Mouse (Mus musculus): ENCODE measurements around the gene Ppip5k1.

Gene Ppip5k1

GRCm38 (mm10) chr2:121299471-121299870, 55.7 kb downstream of the Ppip5k1 start:
- DNase-seq (ENCODE audit: low read depth, low spot score) = no peak

GRCm38 (mm10) chr2:121298131-121298530, 57.1 kb downstream of the Ppip5k1 start:
- peak; percentile 59 for DNase-seq (ENCODE audit: low read depth, low spot score)

- DNase-seq (ENCODE audit: low read depth, low spot score) = no peak
Observed at GRCm38 (mm10) chr2:121297701-121298100, 57.5 kb downstream of the Ppip5k1 start.

- no peak for DNase-seq (ENCODE audit: low read depth, low spot score)
Observed at GRCm38 (mm10) chr2:121296754-121297231, 58.4 kb downstream of the Ppip5k1 start.

- no peak for DNase-seq (ENCODE audit: low read depth, low spot score)
Observed at GRCm38 (mm10) chr2:121295608-121296571, 59.3 kb downstream of the Ppip5k1 start.

GRCm38 (mm10) chr2:121294753-121295607, 60.2 kb downstream of the Ppip5k1 start:
- DNase-seq (ENCODE audit: low read depth, low spot score) = peak; percentile 20

GRCm38 (mm10) chr2:121294182-121294581, 61.0 kb downstream of the Ppip5k1 start:
- DNase-seq (ENCODE audit: low read depth, low spot score) = peak; percentile 88

- no peak for DNase-seq (ENCODE audit: low read depth, low spot score)
Observed at GRCm38 (mm10) chr2:121292316-121293013, 62.7 kb downstream of the Ppip5k1 start.

- DNase-seq (ENCODE audit: low read depth, low spot score) = no peak
Observed at GRCm38 (mm10) chr2:121289730-121290540, 65.3 kb downstream of the Ppip5k1 start.

GRCm38 (mm10) chr2:121288901-121289729, 66.1 kb downstream of the Ppip5k1 start, which contains the start of gene Map1a:
Map1a (plus strand) TSS chr2:121289600.
- peak; percentile 97 for DNase-seq (ENCODE audit: low read depth, low spot score)

- DNase-seq (ENCODE audit: low read depth, low spot score) = no peak
Observed at GRCm38 (mm10) chr2:121287850-121288249, 67.3 kb downstream of the Ppip5k1 start.

GRCm38 (mm10) chr2:121271928-121272516, 83.2 kb downstream of the Ppip5k1 start:
- no peak for DNase-seq (ENCODE audit: low read depth, low spot score)

- peak; percentile 96 for DNase-seq (ENCODE audit: low read depth, low spot score)
Observed at GRCm38 (mm10) chr2:121271236-121271927, 83.8 kb downstream of the Ppip5k1 start, which contains the start of gene Trp53bp1. Trp53bp1 (minus strand) TSS chr2:121271407.

- peak; percentile 91 for DNase-seq (ENCODE audit: low read depth, low spot score)
Observed at GRCm38 (mm10) chr2:121270521-121271235, 84.5 kb downstream of the Ppip5k1 start.

- DNase-seq (ENCODE audit: low read depth, low spot score) = no peak
Observed at GRCm38 (mm10) chr2:121268446-121268845, 86.8 kb downstream of the Ppip5k1 start.

Measured in ES-CJ7 (cell line).